Mouse (Mus musculus): ENCODE measurements at regions not wholly inside any gene's neighbourhood (a gene's known extent, or its start where the extent isn't known, plus 50 kb on each side); places are given as distances from the start of the nearest gene placed in this dataset.

DNA sequence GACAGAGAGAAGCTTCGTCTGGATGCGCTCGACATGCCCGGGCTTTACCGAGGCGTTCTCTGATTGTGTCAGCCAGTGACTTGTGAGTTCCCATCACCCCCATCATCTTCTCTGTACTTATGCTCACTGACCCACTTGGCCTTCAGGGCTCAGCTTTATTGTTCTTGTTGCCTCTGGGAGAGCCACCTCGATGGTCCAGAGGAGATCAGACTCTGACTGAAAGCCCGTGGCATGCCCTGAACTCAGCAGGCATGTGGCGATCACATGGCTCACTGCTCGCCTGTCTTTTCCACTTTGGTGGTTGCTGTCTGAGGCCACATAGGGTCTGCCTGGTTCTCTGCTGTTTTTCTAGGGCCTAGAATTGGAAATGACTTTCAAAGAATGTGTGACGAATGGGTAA, 128.8 kb upstream of the Eif4g2 start:
- intact Hi-C loops (cut with DNase I) = no loop called here
- WGBS = 86% methylated on average over 11 of the region's 11 CpGs
- Histone ChIP-seq H3K27ac (no peak overlapping the region), H3K9ac (ENCODE audit: low read depth, low read length) (no peak overlapping the region), H3K27me3 (ENCODE audit: control insufficient read depth, insufficient read depth, low read length) (no peaks in the 10 kb centered on the region), H3K4me1 (ENCODE audit: control insufficient read depth, insufficient read depth, low read length) (no peaks in the 10 kb centered on the region; the same call in 1 of the 2 replicates), H3K79me2 (replicated peaks; ENCODE audit: control insufficient read depth, insufficient read depth, low read length) (no peaks in the 10 kb centered on the region), H3K4me3 (no peak overlapping the region), H3K36me3 (ENCODE audit: control insufficient read depth, insufficient read depth, low read length) (no peaks in the 10 kb centered on the region)
- TF ChIP-seq EP300 (IDR thresholded peaks at IDR 0.05; ENCODE audit: insufficient read depth, low read depth, low read length) = no peak
- no peak for TF ChIP-seq CTCF (IDR thresholded peaks at IDR 0.05)
- TF ChIP-seq POLR2A (IDR thresholded peaks at IDR 0.05; ENCODE audit: insufficient read depth, low read depth, low read length) = no peak
- DNase-seq = no peak

DNA sequence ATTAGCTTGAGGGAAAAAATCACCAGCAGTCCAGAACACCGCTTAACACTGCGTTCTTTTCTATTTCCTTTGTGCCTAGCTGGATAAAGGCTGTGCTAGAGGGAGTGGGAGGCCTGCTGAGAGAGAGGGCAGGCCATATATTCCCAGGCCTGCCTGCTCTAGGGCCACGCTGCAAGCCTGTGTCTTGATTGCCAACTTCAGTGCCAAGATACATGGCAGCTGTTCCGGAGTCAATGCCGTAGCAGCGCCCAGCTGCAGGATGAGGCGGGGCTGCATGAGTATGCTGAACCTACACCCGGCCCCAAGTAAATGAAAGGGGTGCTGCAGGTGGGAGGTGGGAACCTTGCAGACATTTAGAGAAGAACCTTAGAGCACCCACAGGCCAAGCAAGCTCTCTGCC, 127.5 kb upstream of the Eif4g2 start:
- no peak overlapping the region for H3K9ac ChIP-seq (ENCODE audit: low read depth, low read length)
- WGBS = 89% methylated on average over 8 of the region's 8 CpGs
- no peak for TF ChIP-seq CTCF (IDR thresholded peaks at IDR 0.05)
- no peak for TF ChIP-seq POLR2A (IDR thresholded peaks at IDR 0.05; ENCODE audit: insufficient read depth, low read depth, low read length)
- TF ChIP-seq EP300 (IDR thresholded peaks at IDR 0.05; ENCODE audit: insufficient read depth, low read depth, low read length) = no peak
- no peaks in the 10 kb centered on the region for H3K4me1 ChIP-seq (ENCODE audit: control insufficient read depth, insufficient read depth, low read length)
- DNase-seq = no peak
- H3K27me3 ChIP-seq (ENCODE audit: control insufficient read depth, insufficient read depth, low read length) = no peaks in the 10 kb centered on the region
- no peaks in the 10 kb centered on the region for H3K79me2 ChIP-seq (replicated peaks; ENCODE audit: control insufficient read depth, insufficient read depth, low read length)
- H3K27ac ChIP-seq = no peak overlapping the region
- H3K36me3 ChIP-seq (ENCODE audit: control insufficient read depth, insufficient read depth, low read length) = no peaks in the 10 kb centered on the region
- intact Hi-C loops (cut with DNase I) = no loop called here
- H3K4me3 ChIP-seq = no peak overlapping the region

DNA sequence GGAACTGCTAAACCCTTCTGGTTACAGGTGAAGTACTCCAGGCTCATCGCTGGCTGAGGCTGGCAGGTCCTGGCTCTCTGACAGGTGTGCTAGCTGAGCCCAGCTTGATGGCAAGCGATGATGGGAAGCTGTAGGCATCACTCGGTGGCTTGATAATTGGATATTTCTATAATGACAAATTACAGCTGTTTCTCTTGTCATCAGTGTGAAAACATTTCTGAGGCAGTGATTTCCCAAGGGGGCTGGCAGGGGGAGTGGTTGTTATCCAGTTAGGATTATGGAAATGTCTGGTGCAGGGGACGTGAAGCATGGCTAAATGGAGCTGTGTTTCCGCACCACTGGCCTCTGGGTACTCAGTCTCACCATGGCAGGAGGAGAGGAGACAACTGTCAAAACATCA, 123.0 kb upstream of the Eif4g2 start:
- 76% methylated on average over 5 of the region's 5 CpGs for WGBS
- Histone ChIP-seq H3K79me2 (replicated peaks; ENCODE audit: control insufficient read depth, insufficient read depth, low read length) (no peaks in the 10 kb centered on the region), H3K4me3 (no peak overlapping the region), H3K27me3 (ENCODE audit: control insufficient read depth, insufficient read depth, low read length) (no peaks in the 10 kb centered on the region), H3K9ac (ENCODE audit: low read depth, low read length) (no peak overlapping the region), H3K27ac (no peak overlapping the region), H3K4me1 (ENCODE audit: control insufficient read depth, insufficient read depth, low read length) (no peaks in the 10 kb centered on the region), H3K36me3 (ENCODE audit: control insufficient read depth, insufficient read depth, low read length) (no peaks in the 10 kb centered on the region)
- intact Hi-C loops (cut with DNase I) = no loop called here
- TF ChIP-seq POLR2A (IDR thresholded peaks at IDR 0.05; ENCODE audit: insufficient read depth, low read depth, low read length) (no peak), CTCF (IDR thresholded peaks at IDR 0.05) (no peak), EP300 (IDR thresholded peaks at IDR 0.05; ENCODE audit: insufficient read depth, low read depth, low read length) (no peak)
- DNase-seq = no peak

DNA sequence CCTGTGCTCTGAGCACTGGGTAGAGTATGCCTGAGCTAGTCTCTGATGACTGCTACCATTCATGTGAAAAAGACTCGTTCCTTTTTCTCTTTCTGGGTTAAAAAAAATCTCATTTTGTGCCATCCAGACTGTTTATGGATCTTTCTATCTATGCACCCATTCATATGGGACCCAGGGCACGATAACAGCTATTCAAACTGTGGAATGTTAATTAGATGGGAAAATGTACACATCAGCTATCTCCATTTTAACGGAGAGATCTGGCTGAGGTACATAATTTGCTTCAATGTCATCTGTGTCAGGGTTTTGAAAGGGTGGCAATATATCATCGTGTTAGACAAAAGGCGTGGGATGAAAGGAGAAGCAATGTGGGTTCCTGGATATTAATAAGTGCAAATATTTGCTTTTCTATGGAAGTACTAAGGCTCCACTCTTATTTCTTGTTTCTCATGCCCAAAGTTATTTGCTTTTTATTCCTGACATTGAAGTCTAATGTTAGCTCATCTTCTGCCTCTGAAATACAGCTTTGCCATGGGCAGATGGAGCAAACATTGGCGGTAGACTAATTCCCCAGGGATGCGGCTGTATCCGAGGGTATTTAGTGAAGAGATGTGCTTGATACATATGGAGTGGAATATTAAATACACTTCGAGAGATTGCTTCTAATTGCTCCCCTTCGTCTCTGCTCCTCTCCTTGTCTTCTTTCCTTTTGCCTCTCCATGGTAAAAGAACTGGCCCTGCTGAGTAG, 116.0 kb upstream of the Eif4g2 start:
- no peak overlapping the region for H3K4me3 ChIP-seq
- H3K9ac ChIP-seq (ENCODE audit: low read depth, low read length) = no peak overlapping the region
- no peak overlapping the region for H3K27ac ChIP-seq
- no peaks in the 10 kb centered on the region for H3K27me3 ChIP-seq (ENCODE audit: control insufficient read depth, insufficient read depth, low read length)
- 76% methylated on average over 10 of the region's 10 CpGs for WGBS
- no peaks in the 10 kb centered on the region for H3K79me2 ChIP-seq (replicated peaks; ENCODE audit: control insufficient read depth, insufficient read depth, low read length)
- no peak for TF ChIP-seq CTCF (IDR thresholded peaks at IDR 0.05)
- no peak for TF ChIP-seq POLR2A (IDR thresholded peaks at IDR 0.05; ENCODE audit: insufficient read depth, low read depth, low read length)
- TF ChIP-seq EP300 (IDR thresholded peaks at IDR 0.05; ENCODE audit: insufficient read depth, low read depth, low read length) = no peak
- no peaks in the 10 kb centered on the region for H3K36me3 ChIP-seq (ENCODE audit: control insufficient read depth, insufficient read depth, low read length)
- intact Hi-C loops (cut with DNase I) = no loop called here
- no peak for DNase-seq
- H3K4me1 ChIP-seq (ENCODE audit: control insufficient read depth, insufficient read depth, low read length) = no peaks in the 10 kb centered on the region

DNA sequence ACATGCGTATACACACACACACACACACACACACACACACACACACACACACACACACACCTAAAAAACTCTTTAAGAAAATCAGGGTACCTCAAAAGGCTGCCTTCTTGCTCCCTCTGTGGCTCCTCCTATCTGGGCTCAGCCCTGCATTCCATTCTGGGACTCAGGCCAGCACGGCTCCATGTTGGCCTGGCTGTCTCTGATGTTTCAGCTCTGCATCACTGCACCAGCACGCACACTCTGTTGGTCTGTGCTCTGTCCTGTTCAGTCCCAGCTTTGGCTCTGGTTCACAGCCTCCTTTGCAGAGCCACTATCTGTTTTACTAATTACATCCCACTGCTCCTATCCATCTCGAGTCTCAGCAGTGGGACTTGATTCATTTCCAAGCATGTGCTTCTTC, 108.8 kb upstream of the Eif4g2 start:
- Histone ChIP-seq H3K79me2 (replicated peaks; ENCODE audit: control insufficient read depth, insufficient read depth, low read length) (no peaks in the 10 kb centered on the region), H3K36me3 (ENCODE audit: control insufficient read depth, insufficient read depth, low read length) (no peaks in the 10 kb centered on the region), H3K27ac (no peak overlapping the region), H3K27me3 (ENCODE audit: control insufficient read depth, insufficient read depth, low read length) (no peaks in the 10 kb centered on the region), H3K9ac (ENCODE audit: low read depth, low read length) (no peak overlapping the region), H3K4me1 (ENCODE audit: control insufficient read depth, insufficient read depth, low read length) (peaks cover 3% of the 10 kb centered on the region), H3K4me3 (no peak overlapping the region)
- peak; percentile 44 to 53 for DNase-seq
- intact Hi-C loops (cut with DNase I) = no loop called here
- WGBS = 33% methylated on average over 4 of the region's 4 CpGs
- no peak for TF ChIP-seq POLR2A (IDR thresholded peaks at IDR 0.05; ENCODE audit: insufficient read depth, low read depth, low read length)
- TF ChIP-seq EP300 (IDR thresholded peaks at IDR 0.05; ENCODE audit: insufficient read depth, low read depth, low read length) = 0 out of 2 replicates have a peak, but pooled peaks have one; percentile 12

DNA sequence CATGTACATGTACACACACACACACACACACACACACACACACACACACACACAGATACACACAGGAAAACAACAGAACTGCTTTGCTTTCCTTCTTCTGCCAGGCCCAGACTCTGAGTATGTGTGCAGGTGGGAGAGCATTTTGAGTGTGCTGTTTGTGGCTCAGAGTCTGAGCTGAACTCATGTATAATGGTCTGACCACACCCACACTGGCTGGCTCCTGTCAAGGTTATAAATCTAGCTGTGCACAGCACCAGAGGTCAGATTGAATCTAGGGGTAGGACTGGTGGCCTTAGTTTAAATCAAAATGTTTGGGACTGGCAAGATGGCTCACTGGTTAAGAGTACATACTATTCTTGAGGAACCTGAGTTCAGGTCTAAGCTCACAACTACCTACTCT, 108.4 kb upstream of the Eif4g2 start:
- intact Hi-C loops (cut with DNase I) = no loop called here
- no peaks in the 10 kb centered on the region for H3K79me2 ChIP-seq (replicated peaks; ENCODE audit: control insufficient read depth, insufficient read depth, low read length)
- no peaks in the 10 kb centered on the region for H3K36me3 ChIP-seq (ENCODE audit: control insufficient read depth, insufficient read depth, low read length)
- no peak overlapping the region for H3K4me3 ChIP-seq
- no peaks in the 10 kb centered on the region for H3K27me3 ChIP-seq (ENCODE audit: control insufficient read depth, insufficient read depth, low read length)
- peaks cover 3% of the 10 kb centered on the region for H3K4me1 ChIP-seq (ENCODE audit: control insufficient read depth, insufficient read depth, low read length)
- DNase-seq = no peak
- no peak overlapping the region for H3K27ac ChIP-seq
- no peak overlapping the region for H3K9ac ChIP-seq (ENCODE audit: low read depth, low read length)
- no peak for TF ChIP-seq POLR2A (IDR thresholded peaks at IDR 0.05; ENCODE audit: insufficient read depth, low read depth, low read length)
- no peak for TF ChIP-seq EP300 (IDR thresholded peaks at IDR 0.05; ENCODE audit: insufficient read depth, low read depth, low read length)
- no peak for TF ChIP-seq CTCF (IDR thresholded peaks at IDR 0.05)
